Mouse (Mus musculus): ENCODE measurements at regions not wholly inside any gene's neighbourhood (a gene's known extent, or its start where the extent isn't known, plus 50 kb on each side); places are given as distances from the start of the nearest gene placed in this dataset.
"Not testable (repeated sequence)": the region's sequence is repeated elsewhere in the genome, so short reads cannot be mapped to it uniquely, and the experiment has no call there.

DNA sequence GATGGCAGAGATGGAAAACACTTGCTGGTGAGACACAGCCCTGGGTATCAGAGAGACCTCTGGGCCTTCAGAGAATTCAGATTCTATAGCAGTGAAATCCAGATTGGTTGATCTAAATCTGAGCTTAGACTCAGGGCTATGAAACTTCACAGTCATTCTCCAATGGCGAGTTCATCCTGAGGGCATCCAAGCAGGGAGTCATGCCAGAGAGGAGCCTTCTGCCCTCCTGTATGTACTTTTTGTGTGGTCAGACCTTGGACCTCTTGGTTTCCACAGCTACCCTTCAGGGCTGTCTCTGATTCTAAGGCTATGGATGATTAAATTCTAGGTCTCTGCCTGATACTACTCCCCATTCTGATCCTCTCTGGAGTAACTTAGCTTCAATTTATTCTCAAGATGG, 122.0 kb upstream of the Mettl15 start:
- no peak for DNase-seq (ENCODE audit: extremely low read depth, low read depth)

DNA sequence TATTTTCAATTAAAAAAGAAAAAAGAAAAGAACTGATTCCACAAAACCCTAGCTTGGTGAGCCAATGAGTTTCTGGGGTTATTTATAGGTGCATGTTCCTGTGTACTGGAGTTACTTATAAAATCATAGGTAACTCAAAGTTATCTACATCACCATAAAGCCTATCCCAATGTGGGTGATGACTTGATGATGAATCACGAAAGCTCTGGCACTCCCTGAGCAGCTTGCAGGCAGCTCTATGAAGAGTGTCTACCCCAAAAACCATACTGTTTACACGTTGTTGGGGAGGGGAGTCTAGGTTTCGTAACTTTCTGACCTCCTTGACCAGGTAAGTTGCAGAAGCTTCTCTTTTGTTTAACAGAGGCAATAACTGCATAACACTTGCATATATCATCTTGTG, 123.7 kb upstream of the Mettl15 start:
- DNase-seq (ENCODE audit: extremely low read depth, low read depth), result no peak

DNA sequence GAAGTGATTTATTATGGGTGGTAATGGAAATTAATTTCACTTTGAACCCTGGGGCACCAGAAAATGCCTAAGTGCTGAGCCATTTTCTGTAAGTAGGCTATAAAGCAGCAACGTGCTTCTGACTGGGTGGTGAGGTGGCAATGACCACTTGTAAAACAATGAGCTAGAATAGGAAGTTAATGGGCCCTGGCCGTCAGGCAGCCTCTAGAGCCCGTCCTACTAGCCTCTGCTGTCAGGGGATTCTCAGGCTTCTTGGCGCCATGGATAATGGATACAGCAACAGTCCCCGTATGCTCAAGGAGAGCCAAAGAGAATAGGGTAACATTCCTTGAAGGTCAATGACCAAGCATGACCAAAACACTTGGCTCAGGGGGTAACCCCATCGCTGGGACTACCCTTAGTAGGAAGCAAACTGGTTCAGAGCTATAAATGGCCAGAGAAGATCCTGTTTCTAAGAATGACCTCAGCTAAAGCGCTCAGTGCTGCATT, 126.1 kb upstream of the Mettl15 start:
- no peak for DNase-seq (ENCODE audit: extremely low read depth, low read depth)

DNA sequence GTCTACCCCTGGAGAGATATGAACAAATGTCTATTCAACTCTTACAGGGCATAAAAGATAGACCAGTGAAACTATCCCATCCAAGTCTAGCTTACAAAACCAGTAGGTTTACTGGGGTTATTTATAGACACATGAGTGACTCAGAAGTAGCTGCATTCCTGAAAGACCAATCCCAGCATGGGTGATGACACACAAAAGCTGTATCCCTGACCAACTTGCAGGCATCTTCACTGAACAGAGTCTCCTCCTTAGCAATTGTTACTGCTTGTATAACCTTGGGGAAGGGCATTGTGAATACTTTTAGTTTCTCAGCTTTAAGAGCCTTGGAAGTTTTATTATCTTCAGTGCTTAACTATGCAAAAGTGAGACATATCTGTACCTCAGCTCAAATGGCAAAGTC, 139.6 kb upstream of the Mettl15 start:
- no peak for DNase-seq (ENCODE audit: extremely low read depth, low read depth)

DNA sequence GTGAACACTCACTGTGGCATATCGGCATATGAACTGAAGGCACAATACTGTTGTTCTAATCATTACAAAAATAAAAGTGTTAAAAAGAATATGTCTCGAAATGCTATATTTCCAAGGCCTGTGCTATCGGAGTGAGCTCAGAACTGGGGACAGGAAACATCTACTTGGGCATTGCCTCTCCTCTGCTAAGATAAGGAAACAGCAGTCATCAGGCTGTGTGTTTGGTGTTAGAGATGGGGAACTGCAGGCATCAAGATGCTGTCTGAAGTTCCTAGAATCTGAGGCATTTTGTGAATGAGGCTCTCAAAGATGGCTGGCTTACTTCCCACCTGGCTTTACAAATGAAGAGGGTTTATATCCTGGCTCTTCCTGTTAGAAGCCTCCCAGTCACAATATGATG, 150.6 kb upstream of the Mettl15 start:
- peak; percentile 73 for DNase-seq (ENCODE audit: extremely low read depth, low read depth)

DNA sequence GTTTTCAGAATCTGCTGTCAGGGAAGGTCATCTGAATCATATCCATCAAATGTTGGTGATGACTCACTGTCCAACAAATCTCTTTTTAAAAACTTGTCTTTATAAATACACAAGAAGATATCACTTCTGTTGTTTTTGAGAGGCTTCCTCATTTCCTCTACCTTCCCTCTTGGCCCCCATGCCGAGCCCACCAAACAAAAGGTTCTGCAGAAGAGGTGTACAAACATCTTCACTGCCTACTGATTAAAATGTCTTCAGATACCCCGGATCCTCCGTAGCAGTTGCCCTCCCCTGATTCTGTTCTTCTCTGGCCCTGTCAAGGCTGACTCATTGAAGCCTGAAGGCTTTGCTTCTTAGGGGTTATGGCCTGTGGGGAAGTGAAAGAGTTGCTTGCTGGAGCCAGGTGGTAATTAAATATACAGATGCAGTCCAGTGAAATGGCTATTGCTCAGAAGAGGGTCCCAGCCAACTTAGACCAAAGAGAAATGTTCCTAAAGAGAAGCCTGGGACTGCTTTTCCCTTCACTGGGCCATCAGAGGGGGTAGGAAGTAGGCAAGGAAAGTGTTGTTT, 162.1 kb upstream of the Mettl15 start:
- DNase-seq (ENCODE audit: extremely low read depth, low read depth), result no peak

DNA sequence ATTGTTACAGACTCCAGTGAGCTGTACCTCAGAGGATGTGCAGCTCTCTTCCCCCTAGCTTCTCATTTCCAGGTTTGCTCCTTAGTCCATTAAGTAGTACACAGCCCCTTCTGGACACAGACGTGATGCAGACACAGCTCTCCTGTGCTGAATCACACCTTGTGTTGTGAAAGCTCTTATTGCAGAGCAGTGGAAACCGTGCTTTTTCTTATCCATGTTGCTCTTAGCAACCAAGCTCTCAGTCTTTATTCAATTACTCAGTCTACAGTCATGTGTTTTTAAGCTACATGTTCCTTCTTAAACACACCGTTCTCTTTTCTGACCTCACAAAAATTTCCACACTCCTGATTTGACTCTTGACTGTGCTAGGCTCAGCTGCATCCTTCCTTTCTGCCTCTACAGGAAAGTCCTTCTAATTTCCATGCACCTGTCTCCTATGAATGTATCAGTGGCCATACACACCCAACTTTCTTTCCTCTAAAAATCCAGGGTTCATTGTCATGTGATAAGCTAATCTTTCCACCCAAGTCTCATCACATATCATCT, 163.0 kb upstream of the Mettl15 start:
- no peak for DNase-seq (ENCODE audit: extremely low read depth, low read depth)

DNA sequence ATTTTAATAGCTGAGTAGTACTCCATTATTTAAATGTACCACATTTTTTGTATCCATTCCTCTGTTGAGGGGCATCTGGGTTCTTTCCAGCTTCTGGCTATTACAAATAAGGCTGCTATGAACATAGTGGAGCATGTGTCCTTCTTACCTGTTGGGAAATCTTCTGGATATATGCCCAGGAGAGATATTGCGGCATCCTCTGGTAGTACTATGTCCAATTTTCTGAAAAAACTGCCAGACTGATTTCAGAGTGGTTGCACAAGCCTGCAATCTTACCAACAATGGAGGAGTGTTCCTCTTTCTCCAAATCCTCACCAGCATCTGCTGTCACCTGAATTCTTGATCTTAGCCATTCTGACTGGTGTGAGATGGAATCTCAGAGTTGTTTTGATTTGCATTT, 181.7 kb upstream of the Mettl15 start:
- not testable (repeated sequence) for DNase-seq (ENCODE audit: extremely low read depth, low read depth)

DNA sequence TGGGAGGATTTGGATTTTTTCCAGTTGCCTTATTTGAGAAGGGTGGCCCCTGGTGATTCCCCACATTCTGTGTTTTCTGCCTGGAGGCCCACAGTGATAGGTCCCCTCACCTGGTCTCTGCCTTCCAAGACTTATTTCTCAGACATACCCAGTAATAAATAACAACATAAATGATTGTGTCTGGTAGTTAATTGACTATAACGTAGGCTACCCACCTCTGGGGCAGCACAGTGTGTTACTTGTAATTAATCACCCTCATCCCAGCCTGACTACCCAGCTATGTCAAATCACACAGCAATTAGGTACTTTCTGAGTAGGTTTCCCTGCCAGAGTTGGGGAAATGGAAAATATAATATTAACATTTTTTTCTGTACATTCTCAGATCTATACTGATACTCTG, 190.2 kb upstream of the Bdnf start:
- no peak for DNase-seq (ENCODE audit: extremely low read depth, low read depth)

DNA sequence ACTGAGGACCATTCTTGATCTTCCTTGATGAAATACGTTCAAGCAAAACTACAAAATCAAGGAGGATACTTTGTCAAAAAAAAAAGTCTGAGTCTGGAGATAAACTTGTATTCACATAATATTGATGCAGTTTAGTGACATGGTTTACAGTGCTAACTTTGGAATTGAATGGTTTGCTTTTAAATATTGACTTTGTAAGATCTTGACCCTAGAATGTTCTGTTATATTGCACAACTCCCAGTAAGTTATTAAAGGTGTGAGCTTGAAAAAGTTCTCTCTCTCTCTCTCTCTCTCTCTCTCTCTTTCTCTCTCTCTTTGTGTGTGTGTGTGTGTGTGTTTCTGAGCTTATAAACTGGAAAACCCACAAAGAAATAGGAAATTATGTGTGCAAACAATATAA, 186.9 kb upstream of the Bdnf start:
- no peak for DNase-seq (ENCODE audit: extremely low read depth, low read depth)

DNA sequence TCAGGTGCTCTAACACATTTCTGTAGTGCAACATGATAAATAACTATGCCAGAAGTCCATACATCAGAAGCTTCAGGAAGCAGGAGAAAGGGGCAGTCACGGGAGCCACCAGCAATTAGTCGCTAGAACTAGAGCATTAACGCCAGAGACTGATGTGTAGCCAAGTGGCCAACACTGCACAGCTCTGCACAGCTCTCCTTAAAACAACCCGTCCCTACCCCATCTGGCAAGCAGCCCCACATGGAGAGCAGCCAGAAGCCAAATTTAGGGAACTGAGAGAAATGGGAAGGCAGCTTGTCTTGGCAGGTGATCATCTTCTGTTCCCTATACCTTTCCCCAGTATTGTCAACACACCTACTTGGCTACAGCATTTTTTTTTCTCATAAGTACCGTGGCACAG, 172.3 kb upstream of the Bdnf start:
- no peak for DNase-seq (ENCODE audit: extremely low read depth, low read depth)

DNA sequence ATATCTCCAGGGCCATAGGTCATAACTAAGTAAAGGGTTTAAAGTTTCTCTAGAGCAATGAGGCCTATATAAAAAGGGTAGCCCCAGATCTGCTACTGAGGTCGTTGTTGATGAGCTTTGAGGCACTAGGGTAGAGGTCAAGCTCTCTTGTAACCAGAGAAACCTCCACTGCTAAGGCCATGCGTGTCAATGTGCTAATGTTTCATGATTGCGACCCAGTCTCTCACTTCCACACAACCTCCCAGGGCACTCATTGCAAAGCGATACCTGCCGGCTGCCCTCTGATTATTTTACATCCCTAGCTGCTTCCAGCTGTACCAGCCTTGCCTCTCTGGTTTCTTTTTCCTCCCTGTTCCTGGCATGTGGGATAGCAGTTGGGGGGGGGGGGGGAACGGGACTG, 169.6 kb upstream of the Bdnf start:
- no peak for DNase-seq (ENCODE audit: extremely low read depth, low read depth)

DNA sequence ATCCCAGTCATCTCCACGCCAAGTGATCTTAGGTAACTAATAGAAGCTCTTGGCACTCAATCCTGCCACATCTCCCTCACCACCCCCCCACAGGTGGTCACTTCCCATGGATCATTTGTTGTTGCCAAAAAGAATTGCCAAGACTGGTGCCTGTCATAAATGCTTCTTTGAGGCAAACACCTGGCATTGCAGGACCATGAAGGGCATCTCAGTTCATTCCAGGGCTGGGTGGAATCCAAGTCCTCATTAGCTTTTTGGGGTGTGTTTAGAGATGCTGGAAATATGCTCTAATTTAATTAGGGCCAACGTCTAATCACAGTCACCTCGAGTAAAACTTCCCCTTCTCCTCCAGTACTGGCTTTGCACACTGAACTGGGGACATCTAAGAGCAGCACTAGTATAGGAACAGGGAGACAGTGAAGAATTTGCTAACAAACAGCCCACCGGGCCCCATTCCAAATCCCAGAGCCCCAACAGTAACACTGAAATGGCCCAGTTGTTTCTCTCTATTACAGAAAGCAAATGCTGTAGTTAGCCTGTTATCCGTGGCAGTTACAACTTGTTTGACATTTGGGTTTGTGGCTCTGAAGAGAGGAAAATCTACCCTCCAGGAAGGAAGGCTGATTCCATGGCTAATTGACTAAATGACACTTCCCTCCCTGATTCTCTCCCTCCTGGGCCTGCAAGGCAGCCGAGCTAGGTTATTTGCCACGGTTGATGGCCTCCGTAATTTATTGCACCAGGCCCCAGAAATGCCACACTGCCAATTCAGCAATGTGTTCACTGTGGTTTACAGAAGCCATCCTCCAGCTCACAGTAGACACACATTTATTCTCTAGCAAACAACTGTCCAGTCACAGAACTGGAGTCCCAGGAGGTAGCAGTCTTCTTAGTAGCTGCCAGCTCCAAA, 164.2 kb upstream of the Bdnf start:
- no peak for DNase-seq (ENCODE audit: extremely low read depth, low read depth)

DNA sequence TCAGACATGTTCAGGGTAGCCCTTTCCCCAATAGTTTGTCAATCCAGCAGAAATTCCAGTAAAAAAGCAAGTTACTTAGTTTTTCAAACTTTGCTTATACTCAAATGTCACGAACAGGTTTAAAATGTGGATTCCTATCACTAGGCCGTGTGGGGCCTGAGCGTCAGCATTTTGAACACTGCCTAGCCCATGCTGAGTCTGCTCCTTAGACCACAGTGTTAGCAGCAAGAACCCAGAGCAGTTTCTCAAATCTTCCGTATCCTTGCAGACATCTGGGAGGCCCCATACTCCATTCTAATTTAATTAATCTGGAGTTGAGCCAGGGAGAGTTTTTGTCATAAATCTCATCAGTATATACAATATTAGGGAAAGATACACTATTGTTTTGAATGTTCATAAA, 163.4 kb upstream of the Bdnf start:
- no peak for DNase-seq (ENCODE audit: extremely low read depth, low read depth)

DNA sequence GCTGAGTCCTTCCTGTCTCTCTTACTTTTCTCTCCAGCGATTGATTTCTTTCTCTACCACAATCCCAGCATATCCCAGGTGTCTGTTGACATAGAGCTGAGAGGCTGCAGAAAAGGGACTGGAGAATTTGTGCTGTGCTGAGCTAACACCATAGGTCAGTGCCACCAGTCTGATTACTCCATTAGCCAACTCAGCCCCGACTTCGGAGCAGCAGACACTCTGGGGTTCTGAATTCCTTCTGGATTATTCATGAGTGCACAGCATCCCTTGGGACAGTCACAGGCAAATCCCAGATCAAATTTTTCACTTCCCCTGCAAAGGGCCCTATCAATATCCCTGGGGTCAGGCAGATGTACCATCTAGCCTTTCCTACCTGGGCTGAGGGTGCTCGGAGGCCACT, 155.2 kb upstream of the Bdnf start:
- DNase-seq (ENCODE audit: extremely low read depth, low read depth), result no peak

DNA sequence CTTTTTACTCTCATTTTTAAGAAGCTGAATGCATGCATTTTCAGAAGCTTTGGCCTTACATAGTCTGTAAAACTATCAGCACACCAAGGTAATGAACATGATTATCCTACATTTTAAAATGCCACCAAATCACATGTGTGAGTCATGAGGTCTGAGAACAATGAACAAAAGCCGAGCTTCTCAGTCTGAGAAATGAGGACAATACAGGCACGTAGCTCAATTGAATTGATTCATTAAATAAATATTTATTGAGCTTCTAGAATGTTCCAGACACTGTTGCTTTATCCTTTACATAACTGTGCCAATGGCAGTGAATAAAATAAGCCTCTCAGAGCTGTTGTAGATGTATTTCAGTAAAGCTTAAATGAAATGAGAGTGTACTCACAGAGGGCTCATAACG, 154.0 kb upstream of the Bdnf start:
- no peak for DNase-seq (ENCODE audit: extremely low read depth, low read depth)

DNA sequence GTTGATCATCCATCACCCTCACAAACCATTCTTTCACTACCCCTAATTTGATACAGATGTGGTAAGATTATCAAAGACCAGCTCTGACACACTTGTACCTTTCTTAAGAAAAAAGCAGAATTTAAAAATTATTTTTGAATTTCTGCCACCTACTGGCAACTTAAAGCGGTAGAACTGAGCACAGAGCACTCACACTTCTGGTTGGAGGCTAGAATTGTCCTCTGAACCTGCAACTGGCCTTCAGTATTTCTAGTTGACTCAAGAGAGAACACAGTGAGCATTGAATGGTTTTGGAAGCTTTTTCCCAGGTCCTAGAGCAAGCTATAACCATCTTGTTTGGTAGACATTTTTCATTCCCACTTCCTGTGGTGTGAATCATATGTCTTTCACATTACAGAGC, 135.0 kb upstream of the Bdnf start:
- DNase-seq (ENCODE audit: extremely low read depth, low read depth), result no peak

DNA sequence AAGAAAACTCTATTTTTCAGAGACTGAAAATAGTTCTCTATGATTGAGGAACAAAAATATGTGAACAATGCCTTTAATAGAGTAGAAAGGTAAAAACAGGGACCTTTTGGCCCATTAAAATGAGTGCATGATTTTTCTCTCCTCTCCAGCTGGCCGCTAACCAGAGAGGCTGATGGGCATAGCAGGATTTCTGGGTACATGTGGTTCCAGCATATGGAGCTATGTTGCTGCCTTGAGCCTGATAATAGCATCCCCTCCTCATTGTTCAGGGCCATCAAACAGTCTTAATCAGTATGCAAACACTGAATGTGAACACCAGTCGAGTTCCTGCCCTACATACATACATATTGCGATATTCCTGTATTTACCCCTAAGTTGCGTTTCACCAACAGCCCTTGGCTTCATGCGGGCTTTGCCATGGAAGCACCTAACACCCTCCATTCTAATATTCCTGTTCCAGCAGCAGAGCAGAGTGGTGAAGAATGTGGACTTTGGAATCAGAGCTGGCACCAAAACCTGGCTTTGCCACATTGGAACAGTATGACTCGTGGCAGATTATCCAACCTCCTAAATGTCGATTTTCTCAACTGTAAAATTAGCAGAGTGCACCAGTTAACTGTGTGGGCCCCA, 127.9 kb upstream of the Bdnf start:
- DNase-seq (ENCODE audit: extremely low read depth, low read depth), result no peak

DNA sequence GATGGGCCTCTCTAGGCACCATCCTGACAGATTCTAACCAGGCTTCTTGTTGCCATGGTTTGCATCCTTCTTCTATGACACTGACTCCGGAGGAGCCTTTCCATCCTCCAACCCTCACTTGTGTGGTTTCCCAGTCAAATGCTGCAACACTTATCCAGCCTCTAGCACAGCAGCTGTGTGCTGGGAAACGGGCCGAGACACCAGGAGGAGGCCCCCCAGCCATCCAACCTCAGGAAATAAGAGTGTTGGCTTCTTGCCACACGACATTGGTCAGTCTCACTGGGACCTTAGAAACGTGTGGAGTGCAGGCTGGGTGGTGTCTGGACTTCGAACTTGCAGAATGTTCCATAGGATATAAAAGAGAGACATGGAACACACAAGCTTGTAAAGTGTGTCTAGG, 119.9 kb upstream of the Bdnf start:
- no peak for DNase-seq (ENCODE audit: extremely low read depth, low read depth)

DNA sequence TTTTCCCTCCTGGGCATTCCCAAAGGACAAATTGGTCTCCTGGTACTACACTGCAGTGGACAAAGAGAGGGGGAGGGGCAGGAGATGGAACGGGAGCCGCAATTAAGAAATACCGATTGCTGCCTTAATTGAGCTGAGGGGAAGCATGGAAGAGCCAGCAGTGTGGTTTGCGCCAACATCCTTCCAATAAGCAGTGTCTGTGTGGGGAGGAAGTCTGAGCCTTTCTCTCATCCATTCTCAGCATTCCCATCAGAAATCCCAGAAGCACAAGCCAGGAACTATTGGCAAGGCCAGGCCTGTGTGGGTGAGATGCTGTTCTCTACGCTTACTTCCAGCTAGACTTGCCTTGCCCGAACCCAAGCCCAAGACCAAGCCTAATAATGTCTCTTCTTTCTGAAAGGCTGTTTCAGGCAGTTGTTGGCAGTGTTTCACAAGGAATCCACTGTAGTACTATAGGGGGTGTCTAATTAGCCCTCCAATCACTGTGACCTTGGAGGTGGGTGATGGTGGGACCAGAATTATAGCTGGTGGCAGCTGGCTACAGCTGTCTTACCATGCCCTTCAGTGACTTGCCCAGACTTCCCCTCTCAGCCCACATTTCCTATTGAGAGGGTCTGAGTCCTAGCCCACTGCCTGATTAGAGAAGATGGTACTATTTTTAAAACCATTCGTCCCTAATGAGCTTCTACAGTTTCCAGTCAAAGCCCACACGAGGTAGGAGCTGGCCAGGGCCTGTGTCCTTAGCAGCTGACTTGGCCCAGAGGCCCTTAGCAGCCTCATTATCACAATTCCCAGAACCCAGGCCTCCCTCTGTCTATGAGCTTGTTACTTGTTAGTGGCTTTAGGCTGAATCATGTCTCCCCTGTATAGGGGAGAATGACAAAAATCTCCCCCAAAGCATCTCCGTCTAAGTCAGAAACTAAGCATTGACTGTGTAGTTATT, 115.1 kb upstream of the Bdnf start:
- DNase-seq (ENCODE audit: extremely low read depth, low read depth), result no peak

DNA sequence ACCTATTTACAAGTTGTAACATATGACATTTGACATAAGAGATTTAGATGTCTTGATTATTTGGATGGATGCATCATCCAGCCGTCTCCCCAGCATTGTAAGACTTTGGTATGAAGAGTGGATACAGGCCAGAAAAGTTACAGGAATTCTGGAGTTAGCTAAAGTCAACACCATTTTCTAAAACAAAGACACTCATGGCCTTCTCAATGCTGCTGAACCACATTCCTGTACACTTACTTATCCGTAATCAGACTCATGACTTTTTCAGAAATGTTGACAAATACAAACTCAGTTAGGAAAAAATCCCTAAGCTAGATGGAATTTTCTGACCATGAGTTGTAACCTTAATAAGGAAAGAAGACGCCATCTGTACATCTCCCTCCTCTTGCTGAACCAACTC, 111.5 kb upstream of the Bdnf start:
- DNase-seq (ENCODE audit: extremely low read depth, low read depth), result no peak

Data from MEL-GATA-1-ER (cell line).